Mouse (Mus musculus): ENCODE measurements around the gene Carmil1. TPM values are rescaled to one million over a fixed set of nuclear protein-coding genes. Genes with fewer than 3 reads are reported as not detected.

Gene Carmil1
- total RNA-seq, 2 experiments from 2014 or later = 6.6 to 9.7 TPM

GRCm38 (mm10) chr13:24211229-24211628 is 69.4 kb downstream of the Carmil1 start:
- no peak for DNase-seq

DNA sequence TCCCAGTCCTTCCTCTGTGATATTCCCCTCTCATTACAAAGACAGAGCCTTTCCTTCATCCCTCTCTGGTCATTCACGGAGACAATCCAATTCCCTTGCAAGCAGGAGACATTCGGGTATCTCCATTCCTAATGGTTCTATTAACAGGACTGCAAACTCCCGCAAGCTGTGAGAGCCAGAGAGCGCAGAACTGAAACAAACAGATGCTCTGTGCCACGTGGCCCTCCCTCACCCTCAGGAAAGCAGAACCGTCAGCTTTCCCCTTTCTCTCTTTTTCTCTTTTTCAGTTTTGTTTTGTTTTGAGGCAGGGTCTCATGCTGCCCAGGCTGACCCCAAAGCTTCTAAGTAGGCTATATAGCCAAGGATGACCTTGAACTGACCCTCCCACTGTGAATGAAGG is 74.5 kb downstream of the Carmil1 start:
- DNase-seq = no peak

DNA sequence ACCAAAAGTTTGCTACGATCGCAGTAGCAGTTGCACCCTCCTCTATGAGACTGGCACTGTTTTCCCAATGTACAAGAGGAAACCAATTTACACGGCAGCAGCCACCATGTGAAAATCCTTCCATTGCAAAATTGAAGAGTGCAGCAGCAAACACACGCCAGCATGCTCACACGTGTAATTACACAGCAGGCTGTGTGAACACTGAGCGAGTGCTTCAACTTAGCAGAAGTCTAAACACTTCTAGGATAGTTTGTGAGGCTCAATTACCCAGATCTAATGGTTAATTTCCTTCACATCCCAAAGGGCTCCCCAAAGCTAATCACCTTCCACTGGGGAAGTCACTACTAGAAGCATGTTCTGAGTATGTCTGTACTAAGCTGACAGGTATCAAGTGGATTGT is 78.3 kb downstream of the Carmil1 start:
- DNase-seq = no peak

DNA sequence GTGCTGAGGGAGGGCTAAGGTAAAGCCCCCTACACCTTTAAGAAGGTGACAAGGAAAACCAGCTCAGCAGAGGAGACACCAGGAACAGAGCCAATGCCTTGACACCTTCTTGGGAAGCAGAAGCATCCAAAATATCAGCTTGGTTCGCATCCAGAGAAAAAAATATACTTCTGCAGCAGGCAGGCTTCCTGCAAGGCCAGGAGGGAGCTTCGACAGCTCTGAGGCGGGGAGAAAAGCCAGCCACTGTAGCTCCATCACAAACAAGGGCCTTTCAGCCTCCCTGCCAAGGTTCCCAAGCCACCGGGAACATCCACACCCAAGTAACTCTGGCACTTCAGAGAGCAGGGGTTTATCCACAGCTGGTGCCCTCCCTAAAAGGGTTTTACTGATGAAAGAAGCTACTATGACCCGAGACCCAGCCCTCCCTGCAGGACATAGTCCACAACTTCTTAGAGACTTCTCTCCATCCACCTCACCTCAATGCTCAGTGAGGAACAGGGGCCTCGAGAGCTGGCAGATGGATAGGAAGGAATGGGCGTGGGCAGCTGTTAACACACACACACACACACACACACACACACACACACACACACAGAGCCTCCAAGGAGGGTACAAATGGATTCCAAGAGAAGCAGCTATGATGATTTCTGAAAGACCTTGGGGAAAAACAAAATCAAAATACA is 80.6 kb downstream of the Carmil1 start:
- peak; percentile 35 to 40 for DNase-seq

DNA sequence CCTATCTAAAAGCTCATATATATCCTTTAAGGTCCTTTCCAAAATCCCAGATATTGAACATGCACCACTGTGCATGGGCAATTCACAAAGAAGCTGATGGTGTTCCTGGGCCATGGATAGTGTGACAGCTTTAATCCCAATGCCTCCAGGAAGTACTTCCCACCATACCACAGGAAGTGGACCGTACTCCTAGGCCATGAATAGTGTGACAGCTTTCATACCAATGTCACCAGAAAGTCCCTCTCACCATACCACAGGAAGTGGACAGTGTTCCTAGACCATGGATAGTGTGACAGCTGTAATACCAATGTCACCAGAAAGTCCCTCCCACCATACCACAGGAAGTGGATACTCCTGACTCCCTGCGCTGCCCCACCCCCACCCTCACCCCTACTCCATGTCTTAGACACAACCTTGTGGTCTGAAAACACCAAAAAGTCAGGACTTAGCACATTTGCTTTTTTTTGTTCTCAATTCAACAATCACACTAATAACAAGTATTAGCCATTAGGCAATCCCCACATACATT is 82.1 kb downstream of the Carmil1 start:
- DNase-seq = no peak

GRCm38 (mm10) chr13:24195371-24195770 is 85.2 kb downstream of the Carmil1 start:
- peak in 1 of 2 experiments; percentile 20 for DNase-seq

DNA sequence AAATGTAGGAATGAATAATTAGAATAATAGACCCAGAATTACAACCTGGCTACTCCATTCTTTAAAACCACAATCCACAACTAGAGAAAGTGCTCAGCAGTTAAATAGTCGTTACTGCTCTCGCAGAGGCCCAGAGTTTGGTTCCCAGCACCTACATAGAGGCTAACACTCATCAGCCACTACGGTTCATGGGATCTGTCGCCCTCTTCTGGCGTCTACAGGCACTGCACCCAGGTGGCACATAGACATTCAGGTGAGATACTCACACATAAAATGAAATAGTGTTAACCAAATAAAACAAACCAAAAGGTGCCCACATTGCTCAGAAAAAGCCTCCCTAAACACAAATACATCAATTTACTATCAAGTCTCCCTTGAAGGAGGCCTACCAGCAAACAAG is 86.6 kb downstream of the Carmil1 start:
- no peak for DNase-seq

- no peak for DNase-seq
Observed at GRCm38 (mm10) chr13:24190875-24191663, 89.5 kb downstream of the Carmil1 start.

DNA sequence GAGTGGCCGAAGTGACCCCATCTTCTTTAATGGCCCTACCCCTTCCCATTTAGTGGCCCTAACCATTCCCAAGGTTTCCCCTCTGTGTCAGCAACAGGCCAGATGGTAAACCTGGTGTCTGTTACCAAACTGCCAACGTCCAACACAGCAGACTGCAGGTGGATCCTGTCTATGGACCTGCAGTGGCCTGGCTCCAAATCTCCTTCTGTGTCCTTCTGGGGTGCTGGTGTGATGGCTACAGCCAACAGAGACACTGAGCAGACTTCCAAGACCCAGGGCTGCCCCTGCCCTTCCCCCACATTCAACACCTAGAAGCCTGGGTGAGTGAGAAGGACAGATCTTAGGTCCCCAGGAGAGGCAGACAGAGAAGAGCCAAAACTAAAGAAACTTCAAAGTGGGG is 93.6 kb downstream of the Carmil1 start:
- no peak for DNase-seq

GRCm38 (mm10) chr13:24185641-24186040 is 95.0 kb downstream of the Carmil1 start:
- DNase-seq = no peak

DNA sequence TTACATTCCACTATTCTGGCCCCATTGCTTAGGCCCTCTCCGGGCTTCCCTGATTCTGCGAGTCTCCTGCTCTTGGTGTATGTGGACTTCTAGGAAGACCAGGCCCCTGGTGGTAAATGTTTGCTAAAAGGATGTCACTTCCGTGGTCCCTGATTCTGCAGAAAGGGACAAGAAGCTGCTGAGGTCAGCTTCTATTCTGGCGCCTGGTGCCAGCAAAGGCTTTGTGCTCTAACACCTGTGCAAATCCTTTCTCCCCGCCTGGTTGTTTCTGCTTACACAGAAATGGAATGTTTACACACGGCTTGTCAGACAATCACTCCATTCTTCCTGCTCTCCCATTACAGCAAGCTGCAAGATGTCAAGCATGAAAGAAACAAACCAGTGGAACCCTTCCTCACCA is 97.7 kb downstream of the Carmil1 start:
- no peak for DNase-seq

DNA sequence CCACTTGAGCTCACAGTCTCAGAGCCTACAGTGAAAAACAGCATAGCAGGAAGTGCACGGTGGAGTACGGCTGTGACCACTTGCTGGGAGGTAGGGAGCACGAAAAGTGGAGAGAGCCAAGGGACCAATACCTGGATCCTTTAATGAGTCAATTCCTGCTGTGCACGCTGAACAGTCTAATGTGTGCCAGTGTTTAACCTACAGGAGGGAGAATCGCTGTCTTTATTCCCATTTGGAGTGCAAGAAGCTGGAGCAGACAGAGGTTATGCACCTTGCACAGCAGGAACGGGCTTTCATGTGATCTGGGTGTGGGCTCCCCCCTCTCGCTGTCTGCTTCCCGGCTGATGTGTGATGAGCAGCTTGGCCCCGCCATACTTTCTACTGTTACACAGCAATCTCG is 101.1 kb downstream of the Carmil1 start:
- no peak for DNase-seq

DNA sequence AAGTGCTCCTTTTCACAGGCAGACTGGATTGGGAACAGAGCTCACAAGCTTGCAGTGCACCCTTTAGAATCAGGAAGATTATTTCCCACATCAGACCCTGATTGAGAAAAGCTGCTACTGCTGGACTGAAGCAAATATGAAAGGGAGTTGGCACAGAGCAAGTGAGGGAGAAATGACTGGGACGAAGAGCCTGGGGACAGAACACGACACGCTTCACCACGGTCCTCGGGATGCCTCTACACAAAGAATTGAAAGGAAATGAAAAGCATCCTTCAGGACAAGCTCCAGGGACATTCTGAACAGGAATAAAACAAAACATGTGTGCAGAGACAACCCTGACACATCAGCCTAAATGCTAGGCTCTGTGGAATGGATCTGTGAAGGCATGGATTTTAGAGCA is 103.0 kb downstream of the Carmil1 start:
- DNase-seq = no peak

DNA sequence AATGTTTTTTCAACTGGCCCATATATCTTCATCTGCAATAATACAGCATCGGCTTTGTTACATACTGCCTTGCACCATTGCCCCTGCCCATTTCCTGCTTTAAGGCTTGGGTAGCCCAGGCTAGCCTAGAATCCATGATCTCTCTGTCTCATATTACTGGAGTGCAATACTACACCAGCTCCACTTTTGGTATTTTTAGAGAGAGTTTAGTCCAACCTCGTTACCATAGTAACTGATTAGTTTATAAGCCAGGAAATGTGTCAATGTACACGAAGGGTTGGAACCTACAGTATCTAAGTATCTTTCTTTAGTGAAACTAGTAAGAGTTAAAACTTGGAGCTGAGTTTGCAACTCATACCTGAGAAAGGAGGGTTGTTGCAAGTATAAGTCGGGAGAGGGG is 103.8 kb downstream of the Carmil1 start:
- DNase-seq = no peak

DNA sequence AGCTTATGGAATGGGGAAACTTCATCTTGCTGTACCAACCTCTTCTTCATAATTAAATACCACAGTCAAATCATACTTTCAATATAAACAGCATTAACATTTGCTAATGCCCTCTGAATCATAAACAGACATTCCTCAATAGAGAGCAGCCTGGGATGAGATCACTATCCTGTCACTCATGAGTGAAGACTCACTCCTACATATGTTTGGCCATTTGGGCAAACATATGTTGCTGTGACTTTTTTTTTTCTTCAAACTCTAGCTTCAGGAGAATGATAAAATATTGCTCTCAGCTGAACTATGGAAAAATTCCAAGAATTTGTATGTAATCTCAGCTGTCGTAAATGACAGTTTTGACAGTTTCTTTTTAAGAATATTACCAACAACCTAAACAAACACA is 110.9 kb downstream of the Carmil1 start:
- DNase-seq = no peak

- no peak for DNase-seq
Observed at GRCm38 (mm10) chr13:24163368-24163767, 117.2 kb downstream of the Carmil1 start.

GRCm38 (mm10) chr13:24161105-24161504 is 119.5 kb downstream of the Carmil1 start:
- DNase-seq = no peak

- no peak for DNase-seq
Observed at GRCm38 (mm10) chr13:24159972-24160371, 120.6 kb downstream of the Carmil1 start.

DNA sequence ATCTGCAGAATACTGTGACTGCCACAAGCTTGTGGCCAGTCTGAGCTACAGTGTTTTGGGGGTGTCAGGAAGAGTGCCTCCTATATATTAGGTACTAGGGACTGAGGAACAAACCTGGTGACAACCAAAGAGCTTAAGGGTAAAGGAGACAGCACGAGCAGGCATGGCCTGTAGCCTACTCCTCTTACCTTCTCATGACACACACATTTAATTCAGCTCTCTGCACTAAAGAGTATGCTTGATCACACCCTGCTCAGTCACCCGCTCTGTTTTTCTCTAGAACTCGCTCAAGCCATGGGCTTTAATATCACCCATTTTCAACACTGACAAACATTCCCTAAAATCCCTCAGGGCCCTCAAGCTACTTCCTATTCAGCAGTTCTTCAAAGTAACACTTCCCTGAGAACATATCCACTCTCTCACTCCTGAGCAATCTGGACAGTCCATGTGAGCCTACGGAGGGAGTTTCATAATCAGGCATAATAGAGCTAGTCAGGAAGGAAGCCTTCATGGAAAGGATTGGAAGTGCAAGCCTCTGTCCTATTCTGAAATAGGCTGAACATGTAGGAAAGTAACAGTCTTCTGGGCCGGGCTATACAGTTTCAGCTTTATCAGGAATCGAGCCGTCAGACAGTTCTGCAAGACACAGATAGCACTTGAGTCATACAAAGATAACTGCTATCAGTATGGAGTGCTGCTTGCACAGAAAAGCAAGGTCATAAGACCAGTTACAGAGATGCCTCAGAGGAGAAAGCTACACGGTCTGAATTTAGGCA is 121.2 kb downstream of the Carmil1 start:
- DNase-seq = no peak

DNA sequence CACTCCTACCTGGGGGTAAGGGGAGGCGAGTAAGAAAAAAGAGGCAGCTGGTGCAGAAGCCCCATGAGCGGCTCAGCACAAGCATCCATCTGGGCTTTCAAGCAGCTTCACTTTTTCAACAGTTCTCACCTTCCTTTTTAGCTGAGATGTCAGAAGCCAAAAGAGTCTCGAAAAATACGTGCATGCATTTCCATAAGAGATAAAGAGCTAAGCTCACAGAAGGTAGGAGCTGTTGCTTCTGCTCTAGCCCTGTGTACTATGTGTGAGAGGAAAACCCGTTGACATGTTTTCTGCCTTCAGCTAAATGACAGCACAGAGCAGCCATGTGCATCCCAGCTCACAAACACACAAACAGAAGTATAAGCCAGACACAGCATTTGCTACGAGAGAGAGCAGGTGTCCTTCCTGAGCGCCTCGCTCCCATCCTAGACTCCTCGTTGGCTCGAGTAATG is 123.0 kb downstream of the Carmil1 start:
- no peak for DNase-seq

DNA sequence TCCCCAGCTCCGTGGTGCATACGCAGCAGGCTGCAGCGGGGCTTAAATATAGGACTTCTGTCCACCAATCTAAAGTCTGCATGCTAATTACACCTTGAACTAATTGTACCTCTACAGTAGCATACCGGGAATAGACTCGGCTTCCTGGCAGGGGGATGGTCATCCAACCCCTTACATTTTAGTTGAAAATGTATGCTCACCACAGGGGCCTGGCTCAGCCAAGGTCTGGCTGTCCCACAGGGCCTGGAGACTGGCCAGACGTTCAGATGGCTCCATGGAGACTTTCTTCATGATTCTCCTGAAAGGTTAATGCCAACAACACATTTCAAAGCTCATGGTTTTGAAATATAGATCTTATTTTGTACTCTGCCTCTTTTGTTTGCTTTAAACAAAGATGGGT is 125.4 kb downstream of the Carmil1 start:
- no peak for DNase-seq

DNA sequence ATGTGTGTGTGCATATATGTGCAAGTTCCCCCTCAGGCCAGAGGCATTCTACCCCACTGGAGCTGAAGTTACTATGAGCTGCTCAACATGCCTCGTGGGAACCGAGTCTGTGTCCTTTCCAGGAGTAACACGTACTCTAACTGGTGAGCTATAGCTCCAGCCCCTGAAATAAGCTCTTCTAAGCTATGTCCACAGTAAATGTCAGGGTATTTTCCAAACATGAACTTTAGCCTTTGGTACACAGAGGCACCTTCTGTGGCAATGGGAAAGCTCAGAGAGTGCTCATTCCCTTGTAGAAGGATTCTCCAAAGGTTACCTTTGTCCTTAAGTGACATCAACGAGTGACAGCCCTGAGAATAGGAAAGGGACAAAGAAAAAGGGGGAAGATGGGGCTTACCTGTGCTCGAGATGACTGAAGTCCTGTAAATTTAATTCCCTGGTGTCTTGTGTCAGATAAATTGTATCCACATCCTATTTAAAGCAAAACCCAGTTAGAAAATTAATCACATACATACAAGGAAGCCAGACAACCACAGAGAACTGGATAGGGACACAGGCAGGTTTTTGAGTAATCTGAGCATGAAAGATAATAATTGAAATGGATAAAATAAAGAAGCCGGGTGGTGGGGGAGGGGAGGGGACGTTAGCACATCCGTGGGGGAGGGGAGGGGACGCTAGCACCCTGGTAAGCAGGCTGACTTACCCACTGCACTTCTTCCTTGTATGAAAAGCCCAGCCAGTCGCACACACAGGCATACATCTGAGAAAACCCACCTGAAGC is 126.1 kb downstream of the Carmil1 start:
- no peak for DNase-seq
